Mouse (Mus musculus) limb, embryonic 10.5 days (tissue): Measurements from ENCODE around the gene Mmd2. TPM values are rescaled to one million over a fixed set of nuclear protein-coding genes. Genes with fewer than 3 reads are reported as not detected.

Experiments
- DNase-seq: peaks from one replicate; pipeline ENCODE4 v3.0.0-alpha.2; 2017; ENCODE audit warnings: low spot score
- H3K27ac ChIP-seq: fragments of 300-500 bp; sonication (generic); 2 replicates; pipeline ENCODE4 v1.5.1; 2016; ENCODE audit warnings: mild to moderate bottlenecking
- H3K27me3 ChIP-seq: fragments of 300-500 bp; sonication (generic); 2 replicates; pipeline ENCODE4 v1.6.1; 2016; ENCODE audit warnings: low read depth, mild to moderate bottlenecking; ENCODE audit not compliant: poor library complexity, severe bottlenecking
- H3K36me3 ChIP-seq: fragments of 300-500 bp; sonication (generic); 2 replicates; pipeline ENCODE4 v1.6.1; 2016; ENCODE audit warnings: mild to moderate bottlenecking, moderate library complexity
- H3K4me1 ChIP-seq: fragments of 300-500 bp; sonication (generic); 2 replicates; pipeline ENCODE4 v1.6.1; 2016
- H3K4me3 ChIP-seq: fragments of 300-500 bp; sonication (generic); 2 replicates; pipeline ENCODE4 v1.5.1; 2016; ENCODE audit warnings: mild to moderate bottlenecking, moderate library complexity
- H3K9me3 ChIP-seq: fragments of 300-500 bp; sonication (generic); replicated peaks from 2 replicates; pipeline ENCODE4 v1.6.1; 2016; ENCODE audit warnings: mild to moderate bottlenecking
- WGBS: fragments of 180-500 bp; shearing (Covaris S2); methylation state at CpG from one replicate; pipeline ENCODE4 v1.1.7; 2016; 5-methylcytosine and 5-hydroxymethylcytosine counted together
- polyA plus RNA-seq: library from polyadenylated mRNA; unstranded; fragments of >200 nt; fragmentation: Nextera tagmentation; extraction: Ambion mirVana; gene quantifications from 2 replicates; pipeline ENCODE4 v1.2.1, GENCODE M21; 2016

Gene Mmd2
- polyA plus RNA-seq, 1 experiment from 2014 or later = 0.28 TPM

GRCm38 (mm10) chr5:142550706-142551652, 57.6 kb downstream of the Mmd2 start, which contains the start of gene Radil:
TSS of gene Radil (minus strand) at chr5:142551098.
- peak within 1 kb of the TSS; percentile 78 for H3K27ac ChIP-seq
- 0 out of 2 replicates have a peak, but pooled peaks cover 11% of the 10 kb centered on the region for H3K27me3 ChIP-seq
- peak within 1 kb of the TSS; percentile 67 for H3K4me3 ChIP-seq
- 3% methylated on average over 80 of the region's 80 CpGs for WGBS
- no peaks in the 10 kb centered on the region for H3K36me3 ChIP-seq
- DNase-seq = peak; percentile 97
- peaks cover 30% of the 10 kb centered on the region for H3K4me1 ChIP-seq
- no peaks in the 10 kb centered on the region for H3K9me3 ChIP-seq

DNA sequence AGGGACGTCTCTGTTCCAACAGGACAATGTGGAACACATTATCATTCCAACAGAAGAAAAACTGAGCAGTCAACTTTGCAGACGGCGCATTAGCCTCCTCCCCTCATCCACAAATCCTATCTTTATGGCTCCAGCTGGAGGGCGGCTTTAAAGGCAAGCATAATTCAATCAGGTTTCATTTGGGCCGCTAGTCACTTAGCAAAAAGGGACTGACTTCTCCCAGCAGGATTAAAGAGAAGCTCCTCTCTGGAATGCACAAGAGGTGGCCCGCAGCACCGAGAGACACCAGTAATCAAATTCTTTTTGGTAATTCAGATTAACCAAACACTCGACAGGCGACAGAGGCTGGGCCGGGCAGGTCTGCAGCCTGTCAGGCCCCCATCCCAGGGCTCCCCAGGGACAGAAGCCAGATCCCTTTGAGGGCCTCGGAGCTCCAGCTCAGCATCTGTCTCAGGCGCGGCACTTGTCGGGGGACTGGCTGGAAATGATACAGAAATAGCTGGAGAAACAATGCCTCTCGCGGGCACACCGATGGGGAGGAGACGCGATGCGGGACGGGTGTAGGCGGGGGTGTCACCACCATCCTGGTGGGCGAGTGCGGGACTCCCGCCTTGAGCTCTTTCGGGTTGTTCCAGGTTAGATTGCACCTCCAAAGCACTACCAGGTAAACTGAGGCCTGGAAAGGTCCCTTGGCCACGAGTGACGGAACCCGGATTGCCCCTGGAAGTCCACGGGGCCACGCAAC, 58.5 kb downstream of the Mmd2 start:
- DNase-seq = peak; percentile 66
- Histone ChIP-seq H3K27me3 (0 out of 2 replicates have a peak, but pooled peaks cover 11% of the 10 kb centered on the region), H3K4me1 (peaks cover 31% of the 10 kb centered on the region), H3K4me3 (peak overlapping the region; percentile 67), H3K27ac (peak overlapping the region; percentile 78), H3K36me3 (no peaks in the 10 kb centered on the region), H3K9me3 (no peaks in the 10 kb centered on the region)
- under 1% methylated on average over 31 of the region's 31 CpGs for WGBS

DNA sequence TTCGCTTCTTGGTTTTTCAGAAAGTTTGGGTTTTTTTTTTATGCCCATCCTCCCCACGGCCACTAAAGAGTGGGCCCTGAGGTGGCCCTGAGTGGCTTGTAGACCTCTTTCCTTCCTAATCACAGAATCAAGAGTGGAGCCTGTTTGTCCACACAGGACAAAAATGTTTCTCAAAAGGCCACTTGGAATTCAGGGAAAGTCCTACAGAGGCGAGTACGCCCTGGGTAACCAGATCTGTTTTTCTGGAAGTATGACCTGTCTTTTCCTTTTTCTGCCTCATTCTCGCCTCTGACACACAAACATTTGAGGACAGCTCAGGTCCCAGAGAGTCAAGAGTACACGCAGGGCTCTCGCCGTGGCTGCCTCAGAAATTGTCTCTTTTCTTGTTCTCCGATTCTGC, 59.2 kb downstream of the Mmd2 start:
- Histone ChIP-seq H3K4me3 (no peak overlapping the region), H3K36me3 (no peaks in the 10 kb centered on the region), H3K27ac (no peak overlapping the region), H3K27me3 (0 out of 2 replicates have a peak, but pooled peaks cover 11% of the 10 kb centered on the region), H3K4me1 (peaks cover 36% of the 10 kb centered on the region), H3K9me3 (no peaks in the 10 kb centered on the region)
- no peak for DNase-seq
- 32% methylated on average over 9 of the region's 9 CpGs for WGBS

GRCm38 (mm10) chr5:142547066-142547465, 61.5 kb downstream of the Mmd2 start:
- Histone ChIP-seq H3K4me3 (no peak overlapping the region), H3K27me3 (0 out of 2 replicates have a peak, but pooled peaks cover 11% of the 10 kb centered on the region), H3K27ac (no peak overlapping the region), H3K36me3 (no peaks in the 10 kb centered on the region), H3K4me1 (peaks cover 36% of the 10 kb centered on the region), H3K9me3 (no peaks in the 10 kb centered on the region)
- WGBS = 80% methylated on average over 3 of the region's 3 CpGs
- no peak for DNase-seq

- Histone ChIP-seq H3K27ac (0 out of 2 replicates have a peak overlapping the region, but pooled peaks have one; percentile 43), H3K4me3 (no peak overlapping the region)
- DNase-seq = no peak
Observed at GRCm38 (mm10) chr5:142546344-142546743, 62.3 kb downstream of the Mmd2 start.

DNA sequence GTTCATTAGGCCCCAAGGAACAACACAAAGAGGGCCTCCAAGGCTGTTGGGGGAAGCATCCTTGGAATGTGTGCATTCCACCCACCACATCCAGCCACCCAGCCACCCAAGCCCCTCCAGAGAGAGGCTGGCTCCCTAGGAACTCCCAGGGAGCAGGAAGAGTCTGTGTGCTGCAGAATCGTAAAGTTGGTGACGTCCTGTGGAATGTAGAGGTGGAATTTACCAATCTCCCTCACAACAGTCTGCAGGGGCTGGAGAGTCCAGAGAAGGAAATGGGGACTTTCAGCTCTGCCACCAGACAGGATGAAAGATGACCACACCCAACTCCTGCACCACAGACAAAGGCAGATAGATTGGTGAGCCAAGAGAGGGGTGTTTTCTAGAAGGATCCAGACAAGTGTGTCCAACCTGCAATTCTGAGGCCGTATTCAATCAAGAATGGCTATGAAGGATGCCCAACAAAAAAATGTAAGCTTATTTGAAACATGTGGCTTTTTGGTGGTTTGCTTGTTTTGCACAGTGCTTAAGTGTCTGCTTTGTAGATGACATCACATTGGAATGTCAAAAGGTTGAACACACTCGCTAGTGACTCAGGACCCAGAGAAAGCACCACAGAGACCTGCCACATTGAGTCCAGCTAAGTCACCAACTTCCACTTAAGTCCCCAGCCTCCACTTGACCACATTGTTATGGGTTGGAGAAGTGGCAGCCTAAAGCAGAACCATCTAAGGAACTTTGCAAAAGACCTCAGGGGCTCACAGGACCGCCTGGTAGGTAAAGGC, 63.4 kb downstream of the Mmd2 start:
- H3K4me1 ChIP-seq = peaks cover 28% of the 10 kb centered on the region
- no peak for DNase-seq
- H3K27ac ChIP-seq = no peak overlapping the region; the same call in 1 of the 2 replicates
- 64% methylated on average over 5 of the region's 5 CpGs for WGBS
- H3K9me3 ChIP-seq = no peaks in the 10 kb centered on the region
- H3K36me3 ChIP-seq = no peaks in the 10 kb centered on the region
- no peak overlapping the region for H3K4me3 ChIP-seq
- H3K27me3 ChIP-seq = 0 out of 2 replicates have a peak, but pooled peaks cover 5% of the 10 kb centered on the region

More at GRCm38 (mm10) chr5:142546344-142546743, 62.3 kb downstream of the Mmd2 start:
- 35% methylated on average over 5 of the region's 5 CpGs for WGBS
- H3K9me3 ChIP-seq = no peaks in the 10 kb centered on the region
- no peaks in the 10 kb centered on the region for H3K36me3 ChIP-seq
- peaks cover 36% of the 10 kb centered on the region for H3K4me1 ChIP-seq
- H3K27me3 ChIP-seq = 0 out of 2 replicates have a peak, but pooled peaks cover 11% of the 10 kb centered on the region

DNA sequence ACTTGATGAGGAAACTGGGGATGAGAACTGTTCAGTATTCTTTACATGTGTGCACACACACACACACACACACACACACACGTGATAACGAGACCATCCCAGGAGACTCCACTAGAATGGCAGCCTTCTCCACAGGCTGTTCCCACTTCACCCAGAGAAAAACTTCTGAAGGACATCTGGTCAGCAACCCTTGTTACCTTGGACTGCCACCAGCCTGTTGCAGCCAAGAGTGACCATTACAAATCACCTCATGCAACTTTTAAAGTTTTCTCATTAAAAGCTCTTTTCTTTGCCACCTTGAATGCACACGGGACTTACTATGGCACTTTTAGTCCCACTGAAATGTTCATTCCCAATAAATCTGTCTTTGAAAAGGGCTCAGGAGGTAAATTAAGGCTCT, 71.3 kb downstream of the Mmd2 start:
- Histone ChIP-seq H3K9me3 (no peaks in the 10 kb centered on the region), H3K4me1 (0 out of 2 replicates have a peak, but pooled peaks cover 2% of the 10 kb centered on the region), H3K27me3 (no peaks in the 10 kb centered on the region), H3K27ac (no peak overlapping the region), H3K4me3 (no peak overlapping the region), H3K36me3 (no peaks in the 10 kb centered on the region)
- WGBS = 86% methylated on average over 3 of the region's 3 CpGs
- DNase-seq = no peak

DNA sequence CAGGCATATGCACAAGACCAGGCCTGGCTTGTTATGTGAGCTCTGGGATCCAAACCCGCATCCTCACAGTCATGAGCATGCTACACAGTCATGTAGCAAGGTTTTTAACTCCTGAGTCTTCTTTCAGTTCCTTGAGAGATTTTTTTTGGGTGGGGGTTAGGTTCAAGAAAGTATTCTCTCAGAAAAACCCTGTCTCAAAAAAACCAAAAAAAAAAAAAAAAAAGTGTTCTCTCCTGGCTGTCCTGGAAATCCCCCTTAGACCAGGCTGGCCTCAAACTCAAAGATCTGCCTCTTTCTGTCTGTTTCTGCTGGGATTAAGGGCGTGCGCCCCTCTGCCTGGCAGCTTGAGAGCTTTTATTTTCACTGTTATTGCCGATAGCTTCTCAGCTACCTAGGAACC, 73.2 kb downstream of the Mmd2 start:
- H3K4me1 ChIP-seq = no peaks in the 10 kb centered on the region
- H3K27ac ChIP-seq = no peak overlapping the region
- 84% methylated on average over 4 of the region's 4 CpGs for WGBS
- H3K27me3 ChIP-seq = peaks cover 8% of the 10 kb centered on the region
- H3K36me3 ChIP-seq = no peaks in the 10 kb centered on the region
- no peak for DNase-seq
- H3K4me3 ChIP-seq = no peak overlapping the region
- H3K9me3 ChIP-seq = no peaks in the 10 kb centered on the region

DNA sequence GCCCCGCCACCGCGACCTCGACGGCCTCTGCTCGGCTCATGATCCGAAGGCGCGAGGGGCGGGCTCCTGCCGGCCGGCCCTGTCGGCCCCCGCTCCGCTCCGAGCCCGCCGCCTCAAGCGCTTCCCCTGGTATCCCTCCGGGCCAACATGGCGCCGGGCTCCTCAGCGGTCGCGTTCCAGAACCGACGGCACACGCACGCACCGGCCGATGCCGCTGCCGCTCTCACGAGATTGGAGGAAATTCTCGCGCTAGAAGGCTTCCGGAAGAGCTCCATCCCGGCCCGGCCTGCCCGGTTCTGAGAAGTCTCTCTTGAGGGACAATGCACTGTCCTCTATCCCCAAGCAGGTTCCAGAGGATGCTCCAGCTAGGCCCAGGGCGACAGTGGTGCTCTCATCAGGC, 78.7 kb downstream of the Mmd2 start, which contains the start of gene Papolb:
Gene Papolb, minus strand, starts transcription at position 162 of the 400 bp plus-strand sequence.
- 37% methylated on average over 41 of the region's 41 CpGs for whole genome bisulfite sequencing
- peak; percentile 40 for DNase-seq
- H3K27ac ChIP-seq = peak within 1 kb of the TSS; percentile 56
- H3K27me3 ChIP-seq = peaks cover 35% of the 10 kb centered on the region
- peaks cover 3% of the 10 kb centered on the region for H3K4me1 ChIP-seq
- no peaks in the 10 kb centered on the region for H3K36me3 ChIP-seq
- no peaks in the 10 kb centered on the region for H3K9me3 ChIP-seq
- peak within 1 kb of the TSS; percentile 40 for H3K4me3 ChIP-seq

DNA sequence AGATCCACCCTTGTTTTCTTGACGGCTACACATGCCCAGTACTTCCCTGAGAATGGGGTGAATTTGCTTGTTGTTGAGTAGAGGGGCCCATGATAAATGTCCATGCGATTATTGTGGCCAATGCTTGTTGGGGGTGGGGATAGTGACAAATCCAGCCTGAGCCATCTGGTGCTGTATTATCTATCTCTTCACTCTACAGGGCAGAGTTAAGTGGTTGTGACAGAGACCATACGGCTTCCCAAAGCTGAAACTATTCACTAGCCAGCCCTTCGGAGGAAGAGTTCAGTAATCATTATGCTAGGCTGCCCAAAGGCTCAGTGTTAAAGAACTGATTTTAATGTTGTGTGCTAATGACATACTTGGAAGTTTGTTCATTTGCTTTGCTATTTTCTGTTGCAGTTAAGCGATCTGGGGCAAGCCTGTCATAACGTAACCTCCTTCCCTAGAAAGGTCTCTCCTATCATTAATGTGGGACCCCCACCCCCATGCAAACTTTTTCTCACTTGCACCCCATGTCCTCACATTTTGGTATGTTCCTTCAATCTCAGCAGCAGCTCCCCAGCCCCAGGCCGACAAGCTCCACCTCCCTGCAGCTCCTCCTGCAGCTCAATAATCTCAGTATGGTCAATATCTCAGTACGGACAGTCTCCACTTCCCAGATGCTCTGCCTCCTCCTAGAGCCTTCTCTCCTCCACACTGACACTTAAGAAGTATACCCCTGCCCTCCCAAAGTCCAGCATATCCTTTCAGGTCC, 83.7 kb downstream of the Mmd2 start:
- no peaks in the 10 kb centered on the region; the same call in 1 of the 2 replicates for H3K36me3 ChIP-seq
- no peak overlapping the region for H3K4me3 ChIP-seq
- no peak overlapping the region for H3K27ac ChIP-seq
- 80% methylated on average over 8 of the region's 8 CpGs for WGBS
- H3K4me1 ChIP-seq = peaks cover 2% of the 10 kb centered on the region
- H3K27me3 ChIP-seq = peaks cover 22% of the 10 kb centered on the region
- no peak for DNase-seq
- H3K9me3 ChIP-seq = no peaks in the 10 kb centered on the region

GRCm38 (mm10) chr5:142521195-142521866, 87.3 kb downstream of the Mmd2 start:
- DNase-seq = no peak

More at GRCm38 (mm10) chr5:142521195-142521866, 87.3 kb downstream of the Mmd2 start:
- no peaks in the 10 kb centered on the region for H3K9me3 ChIP-seq
- 89% methylated on average over 11 of the region's 11 CpGs for WGBS
- H3K36me3 ChIP-seq = no peaks in the 10 kb centered on the region; the same call in 1 of the 2 replicates
- no peak overlapping the region for H3K4me3 ChIP-seq
- H3K27me3 ChIP-seq = no peaks in the 10 kb centered on the region
- H3K4me1 ChIP-seq = peaks cover 14% of the 10 kb centered on the region
- H3K27ac ChIP-seq = no peak overlapping the region
